Mouse (Mus musculus) right cerebral cortex, postnatal 25 days (tissue): ENCODE measurements at regions not wholly inside any gene's neighbourhood (a gene's known extent, or its start where the extent isn't known, plus 50 kb on each side); places are given as distances from the start of the nearest gene placed in this dataset.

Source experiments
- DNase-seq: peaks from one replicate; pipeline ENCODE4 v3.0.0; 2022

GRCm38 (mm10) chrX:42431851-42432635, 57.4 kb upstream of the Tex13c2 start:
- DNase-seq, result no peak
